Mouse (Mus musculus): Measurements from ENCODE around the gene Phc2.

The Phc2 gene

GRCm38 (mm10) chr4:128741906-128742305 is 87.4 kb downstream of the Phc2 start:
- DNase-seq (ENCODE audit: low read depth in 2 of 2, low spot score in 2 of 2): no peak

- DNase-seq (ENCODE audit: low read depth in 2 of 2, low spot score in 2 of 2): no peak
Measured at GRCm38 (mm10) chr4:128742379-128742970, 88.0 kb downstream of the Phc2 start.

- DNase-seq (ENCODE audit: low read depth in 2 of 2, low spot score in 2 of 2): no peak
Measured at GRCm38 (mm10) chr4:128743031-128743626, 88.6 kb downstream of the Phc2 start.

GRCm38 (mm10) chr4:128745160-128745559 is 90.7 kb downstream of the Phc2 start:
- DNase-seq (ENCODE audit: low read depth in 2 of 2, low spot score in 2 of 2): no peak

GRCm38 (mm10) chr4:128747614-128748270 is 93.2 kb downstream of the Phc2 start:
- no peak for DNase-seq (ENCODE audit: low read depth in 2 of 2, low spot score in 2 of 2)

GRCm38 (mm10) chr4:128748309-128748708 is 93.8 kb downstream of the Phc2 start:
- no peak for DNase-seq (ENCODE audit: low read depth in 2 of 2, low spot score in 2 of 2)

GRCm38 (mm10) chr4:128751006-128751405 is 96.5 kb downstream of the Phc2 start:
- DNase-seq (ENCODE audit: low read depth in 2 of 2, low spot score in 2 of 2): no peak

- DNase-seq (ENCODE audit: low read depth in 2 of 2, low spot score in 2 of 2): no peak
Measured at GRCm38 (mm10) chr4:128752031-128752757, 97.7 kb downstream of the Phc2 start.

GRCm38 (mm10) chr4:128753571-128753970 is 99.1 kb downstream of the Phc2 start:
- DNase-seq (ENCODE audit: low read depth in 2 of 2, low spot score in 2 of 2): no peak

GRCm38 (mm10) chr4:128755064-128755463 is 100.6 kb downstream of the Phc2 start, which contains the start of gene A3galt2:
A3galt2 (plus strand) TSS chr4:128755364.
- DNase-seq (ENCODE audit: low read depth in 2 of 2, low spot score in 2 of 2): no peak

GRCm38 (mm10) chr4:128755900-128756299 is 101.4 kb downstream of the Phc2 start:
- DNase-seq (ENCODE audit: low read depth in 2 of 2, low spot score in 2 of 2): no peak

GRCm38 (mm10) chr4:128759214-128759613 is 104.7 kb downstream of the Phc2 start:
- DNase-seq (ENCODE audit: low read depth in 2 of 2, low spot score in 2 of 2): no peak

GRCm38 (mm10) chr4:128760029-128760428 is 105.5 kb downstream of the Phc2 start:
- no peak for DNase-seq (ENCODE audit: low read depth in 2 of 2, low spot score in 2 of 2)

GRCm38 (mm10) chr4:128766929-128767328 is 112.4 kb downstream of the Phc2 start:
- no peak for DNase-seq (ENCODE audit: low read depth in 2 of 2, low spot score in 2 of 2)

- no peak for DNase-seq (ENCODE audit: low read depth in 2 of 2, low spot score in 2 of 2)
Measured at GRCm38 (mm10) chr4:128768120-128768519, 113.6 kb downstream of the Phc2 start.

GRCm38 (mm10) chr4:128769569-128770355 is 115.3 kb downstream of the Phc2 start:
- DNase-seq (ENCODE audit: low read depth in 2 of 2, low spot score in 2 of 2): no peak

- DNase-seq (ENCODE audit: low read depth in 2 of 2, low spot score in 2 of 2): no peak
Measured at GRCm38 (mm10) chr4:128770698-128771097, 116.2 kb downstream of the Phc2 start.

GRCm38 (mm10) chr4:128773820-128774219 is 119.3 kb downstream of the Phc2 start:
- no peak for DNase-seq (ENCODE audit: low read depth in 2 of 2, low spot score in 2 of 2)

- peak; percentile 56 to 57 for DNase-seq (ENCODE audit: low read depth in 2 of 2, low spot score in 2 of 2)
Measured at GRCm38 (mm10) chr4:128774467-128774866, 120.0 kb downstream of the Phc2 start.

GRCm38 (mm10) chr4:128776568-128777289 is 122.2 kb downstream of the Phc2 start:
- DNase-seq (ENCODE audit: low read depth in 2 of 2, low spot score in 2 of 2): peak; percentile 63 to 72

Measured in CD8-positive naive resting alpha-beta T cell, adult 2 months (primary cell).